17 mouse cellular contexts compared by ENCODE assay signal in the genomic region with DNA sequence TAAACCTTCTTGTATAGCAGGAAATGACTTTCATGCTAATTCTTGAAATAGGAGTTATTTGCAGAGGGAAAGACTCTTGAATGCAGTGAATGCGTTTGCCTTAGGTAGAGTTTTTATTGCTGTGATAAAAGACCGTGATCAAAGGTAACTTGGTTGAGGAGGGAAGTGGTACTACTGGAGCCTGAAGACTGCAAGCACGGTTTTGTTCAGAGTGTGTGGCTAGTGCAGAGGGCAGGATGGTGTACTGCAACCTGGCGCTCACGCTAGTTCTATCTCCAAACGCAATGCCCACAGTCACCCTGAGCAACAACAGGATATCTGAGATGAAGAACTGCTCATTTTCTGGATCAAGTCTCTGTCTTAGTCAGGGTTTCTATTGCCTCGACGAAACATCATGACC. TPM values are rescaled to one million over a fixed set of nuclear protein-coding genes. Genes with fewer than 3 reads are reported as not detected.
"Had no signal": no experiment of that assay in that cellular context is flagged by ENCODE, and none has a peak within 500 bp of the region (broad histone marks: within the 10 kb centered on the region; RNA-seq: fewer than 3 reads in every experiment).

No protein-coding gene starts in this region.

- H3K4me3 ChIP-seq: heart, adult 2 months; heart, embryonic 13.5 days; heart, embryonic 15.5 days; hindbrain, embryonic 13.5 days; hindbrain, embryonic 15.5 days; layer of hippocampus, adult 2 months; left cerebral cortex, adult 2 months; limb, embryonic 10.5 days; limb, embryonic 12.5 days; liver, embryonic 13.5 days had no signal

- H3K4me2 ChIP-seq: heart, embryonic 11.5 days; heart, embryonic 13.5 days; heart, embryonic 15.5 days; hindbrain, embryonic 13.5 days; hindbrain, embryonic 15.5 days; limb, embryonic 12.5 days; liver, embryonic 11.5 days; liver, embryonic 13.5 days had no signal

- DNase-seq: gastrocnemius, postnatal 14 days; gastrocnemius, postnatal 36 days; heart, adult 2 months; kidney, adult 18-20 months; kidney, adult 8-10 months; liver, embryonic 13.5 days had no signal

- H3K27me3 ChIP-seq: heart, embryonic 13.5 days; heart, embryonic 15.5 days; hindbrain, embryonic 13.5 days; hindbrain, embryonic 15.5 days; limb, embryonic 12.5 days; liver, embryonic 13.5 days had no signal

- H3K4me1 ChIP-seq: liver, embryonic 13.5 days had no signal

- H3K9ac ChIP-seq: heart, embryonic 13.5 days; heart, embryonic 15.5 days; hindbrain, embryonic 13.5 days; hindbrain, embryonic 15.5 days; limb, embryonic 12.5 days; liver, embryonic 13.5 days had no signal

- H3K36me3 ChIP-seq: heart, embryonic 15.5 days; liver, embryonic 13.5 days had no signal

- H3K9me3 ChIP-seq: heart, embryonic 13.5 days; heart, embryonic 15.5 days; hindbrain, embryonic 13.5 days; hindbrain, embryonic 15.5 days; limb, embryonic 10.5 days; limb, embryonic 12.5 days; liver, embryonic 13.5 days had no signal

- H3K27ac ChIP-seq: heart, adult 2 months; heart, embryonic 13.5 days; heart, embryonic 15.5 days; hindbrain, embryonic 13.5 days; hindbrain, embryonic 15.5 days; hindbrain, postnatal 0 days; layer of hippocampus, adult 2 months; left cerebral cortex, adult 2 months; limb, embryonic 10.5 days; limb, embryonic 12.5 days; liver, embryonic 13.5 days had no signal

RNA-seq across cellular contexts. Expression of gene Scg3, which starts 50.3 kb away (rescaled TPM):
- polyA plus RNA-seq: limb, embryonic 10.5 days had no signal
